Mouse (Mus musculus): Measurements from ENCODE around the gene Rab37. TPM values are rescaled to one million over a fixed set of nuclear protein-coding genes. Genes with fewer than 3 reads are reported as not detected.

Rab37 gene
- polyA plus RNA-seq, 1 experiment from 2014 or later, result 3.1 TPM

- 69% methylated on average over 5 of the region's 5 CpGs for WGBS (ENCODE audit: insufficient replicate concordance)
- DNase-seq, result no peak
- H3K9ac ChIP-seq (replicated peaks), result no peak overlapping the region
These were observed 18.2 kb upstream of the Rab37 start for GRCm38 (mm10) chr11:115073002-115073401.

GRCm38 (mm10) chr11:115075407-115075806 lies 15.8 kb upstream of the Rab37 start:
- DNase-seq (no peak), ATAC-seq (no peak)
- Histone ChIP-seq H3K27me3 (ENCODE audit: insufficient read depth, low read length) (no peaks in the 10 kb centered on the region), H3K27ac (ENCODE audit: low read depth) (no peak overlapping the region), H3K9ac (replicated peaks) (no peak overlapping the region), H3K4me1 (ENCODE audit: insufficient read depth) (peaks cover 12% of the 10 kb centered on the region), H3K4me3 (ENCODE audit: low read depth, low read length) (no peak overlapping the region), H3K36me3 (replicated peaks; ENCODE audit: insufficient read depth, low read length) (no peaks in the 10 kb centered on the region), H3K9me3 (ENCODE audit: low read length) (no peaks in the 10 kb centered on the region), H3K4me2 (ENCODE audit: low read depth, low read length) (no peak overlapping the region)
- no peak for TF ChIP-seq CTCF (IDR thresholded peaks at IDR 0.05; ENCODE audit: low read depth)
- WGBS (ENCODE audit: insufficient replicate concordance), result 17% methylated on average over 7 of the region's 7 CpGs

More at GRCm38 (mm10) chr11:115073002-115073401, 18.2 kb upstream of the Rab37 start:
- TF ChIP-seq CTCF (IDR thresholded peaks at IDR 0.05; ENCODE audit: low read depth) (no peak), EP300 (IDR thresholded peaks at IDR 0.05; ENCODE audit: low read depth) (no peak)
- Histone ChIP-seq H3K36me3 (replicated peaks; ENCODE audit: insufficient read depth, low read length) (no peaks in the 10 kb centered on the region), H3K9me3 (ENCODE audit: low read length) (no peaks in the 10 kb centered on the region), H3K4me2 (ENCODE audit: low read depth, low read length) (no peak overlapping the region), H3K4me3 (ENCODE audit: low read depth, low read length) (no peak overlapping the region), H3K27ac (ENCODE audit: low read depth) (no peak overlapping the region), H3K4me1 (ENCODE audit: insufficient read depth) (peaks cover 9% of the 10 kb centered on the region), H3K27me3 (ENCODE audit: insufficient read depth, low read length) (no peaks in the 10 kb centered on the region)
- ATAC-seq, result no peak

GRCm38 (mm10) chr11:115075859-115076258 lies 15.4 kb upstream of the Rab37 start:
- H3K27ac ChIP-seq (ENCODE audit: low read depth), result no peak overlapping the region

GRCm38 (mm10) chr11:115077436-115077835 lies 13.8 kb upstream of the Rab37 start:
- TF ChIP-seq EP300 (IDR thresholded peaks at IDR 0.05; ENCODE audit: low read depth) (no peak), CTCF (IDR thresholded peaks at IDR 0.05; ENCODE audit: low read depth) (no peak)
- no peak for ATAC-seq
- no peaks in the 10 kb centered on the region for H3K27me3 ChIP-seq (ENCODE audit: insufficient read depth, low read length)
- H3K36me3 ChIP-seq (replicated peaks; ENCODE audit: insufficient read depth, low read length), result no peaks in the 10 kb centered on the region
- peaks cover 12% of the 10 kb centered on the region for H3K4me1 ChIP-seq (ENCODE audit: insufficient read depth)
- DNase-seq, result no peak
- H3K9ac ChIP-seq (replicated peaks), result no peak overlapping the region
- 80% methylated on average over 1 of the region's 1 CpGs for WGBS (ENCODE audit: insufficient replicate concordance)
- no peak overlapping the region for H3K4me3 ChIP-seq (ENCODE audit: low read depth, low read length)
- no peaks in the 10 kb centered on the region for H3K9me3 ChIP-seq (ENCODE audit: low read length)
- H3K27ac ChIP-seq (ENCODE audit: low read depth), result no peak overlapping the region
- H3K4me2 ChIP-seq (ENCODE audit: low read depth, low read length), result no peak overlapping the region

More at GRCm38 (mm10) chr11:115075859-115076258, 15.4 kb upstream of the Rab37 start:
- DNase-seq (no peak), ATAC-seq (no peak)
- TF ChIP-seq EP300 (IDR thresholded peaks at IDR 0.05; ENCODE audit: low read depth), result no peak
- no peak for TF ChIP-seq CTCF (IDR thresholded peaks at IDR 0.05; ENCODE audit: low read depth)
- Histone ChIP-seq H3K9ac (replicated peaks) (no peak overlapping the region), H3K4me1 (ENCODE audit: insufficient read depth) (peaks cover 12% of the 10 kb centered on the region), H3K36me3 (replicated peaks; ENCODE audit: insufficient read depth, low read length) (no peaks in the 10 kb centered on the region), H3K27me3 (ENCODE audit: insufficient read depth, low read length) (no peaks in the 10 kb centered on the region), H3K4me2 (ENCODE audit: low read depth, low read length) (no peak overlapping the region), H3K4me3 (ENCODE audit: low read depth, low read length) (no peak overlapping the region), H3K9me3 (ENCODE audit: low read length) (no peaks in the 10 kb centered on the region)
- WGBS (ENCODE audit: insufficient replicate concordance), result 34% methylated on average over 5 of the region's 5 CpGs

GRCm38 (mm10) chr11:115078680-115079079 lies 12.6 kb upstream of the Rab37 start:
- no peaks in the 10 kb centered on the region for H3K9me3 ChIP-seq (ENCODE audit: low read length)
- H3K27ac ChIP-seq (ENCODE audit: low read depth), result no peak overlapping the region
- H3K4me3 ChIP-seq (ENCODE audit: low read depth, low read length), result no peak overlapping the region
- ATAC-seq (no peak; the same call in 1 of the 2 replicates), DNase-seq (no peak)
- peaks cover 12% of the 10 kb centered on the region for H3K4me1 ChIP-seq (ENCODE audit: insufficient read depth)
- no peak for TF ChIP-seq EP300 (IDR thresholded peaks at IDR 0.05; ENCODE audit: low read depth)
- TF ChIP-seq CTCF (IDR thresholded peaks at IDR 0.05; ENCODE audit: low read depth), result no peak
- H3K36me3 ChIP-seq (replicated peaks; ENCODE audit: insufficient read depth, low read length), result no peaks in the 10 kb centered on the region
- no peak overlapping the region for H3K9ac ChIP-seq (replicated peaks)
- H3K4me2 ChIP-seq (ENCODE audit: low read depth, low read length), result no peak overlapping the region
- H3K27me3 ChIP-seq (ENCODE audit: insufficient read depth, low read length), result no peaks in the 10 kb centered on the region
- 56% methylated on average over 5 of the region's 5 CpGs for WGBS (ENCODE audit: insufficient replicate concordance)

- peak; percentile 44 for DNase-seq
- H3K4me1 ChIP-seq (ENCODE audit: insufficient read depth), result 0 out of 2 replicates have a peak, but pooled peaks cover 3% of the 10 kb centered on the region
- H3K27me3 ChIP-seq (ENCODE audit: insufficient read depth, low read length), result peaks cover 3% of the 10 kb centered on the region; the same call in 1 of the 2 replicates
- no peak overlapping the region for H3K27ac ChIP-seq (ENCODE audit: low read depth)
- TF ChIP-seq EP300 (IDR thresholded peaks at IDR 0.05; ENCODE audit: low read depth) (no peak), CTCF (IDR thresholded peaks at IDR 0.05; ENCODE audit: low read depth) (peak; percentile 85)
- no peak overlapping the region for H3K4me2 ChIP-seq (ENCODE audit: low read depth, low read length)
- 23% methylated on average over 13 of the region's 13 CpGs for WGBS (ENCODE audit: insufficient replicate concordance)
- ATAC-seq, result no peak
- H3K36me3 ChIP-seq (replicated peaks; ENCODE audit: insufficient read depth, low read length), result no peaks in the 10 kb centered on the region
- H3K9ac ChIP-seq (replicated peaks), result no peak overlapping the region
- H3K9me3 ChIP-seq (ENCODE audit: low read length), result no peaks in the 10 kb centered on the region
- no peak overlapping the region for H3K4me3 ChIP-seq (ENCODE audit: low read depth, low read length)
These were observed 10.3 kb upstream of the Rab37 start for GRCm38 (mm10) chr11:115080886-115081285.

- Histone ChIP-seq H3K4me2 (ENCODE audit: low read depth, low read length) (no peak overlapping the region), H3K27ac (ENCODE audit: low read depth) (no peak overlapping the region), H3K9ac (replicated peaks) (no peak overlapping the region), H3K4me3 (ENCODE audit: low read depth, low read length) (no peak overlapping the region), H3K27me3 (ENCODE audit: insufficient read depth, low read length) (peaks cover 3% of the 10 kb centered on the region; the same call in 1 of the 2 replicates), H3K9me3 (ENCODE audit: low read length) (no peaks in the 10 kb centered on the region), H3K4me1 (ENCODE audit: insufficient read depth) (0 out of 2 replicates have a peak, but pooled peaks cover 3% of the 10 kb centered on the region), H3K36me3 (replicated peaks; ENCODE audit: insufficient read depth, low read length) (no peaks in the 10 kb centered on the region)
- WGBS (ENCODE audit: insufficient replicate concordance), result 56% methylated on average over 3 of the region's 3 CpGs
- no peak for DNase-seq
- TF ChIP-seq CTCF (IDR thresholded peaks at IDR 0.05; ENCODE audit: low read depth) (no peak), EP300 (IDR thresholded peaks at IDR 0.05; ENCODE audit: low read depth) (no peak)
- ATAC-seq, result no peak
These were observed 9.9 kb upstream of the Rab37 start for GRCm38 (mm10) chr11:115081373-115081772.

Measured in liver, postnatal 0 days (tissue).